ENCODE assay signal across 9 mouse cellular contexts in the genomic region with DNA sequence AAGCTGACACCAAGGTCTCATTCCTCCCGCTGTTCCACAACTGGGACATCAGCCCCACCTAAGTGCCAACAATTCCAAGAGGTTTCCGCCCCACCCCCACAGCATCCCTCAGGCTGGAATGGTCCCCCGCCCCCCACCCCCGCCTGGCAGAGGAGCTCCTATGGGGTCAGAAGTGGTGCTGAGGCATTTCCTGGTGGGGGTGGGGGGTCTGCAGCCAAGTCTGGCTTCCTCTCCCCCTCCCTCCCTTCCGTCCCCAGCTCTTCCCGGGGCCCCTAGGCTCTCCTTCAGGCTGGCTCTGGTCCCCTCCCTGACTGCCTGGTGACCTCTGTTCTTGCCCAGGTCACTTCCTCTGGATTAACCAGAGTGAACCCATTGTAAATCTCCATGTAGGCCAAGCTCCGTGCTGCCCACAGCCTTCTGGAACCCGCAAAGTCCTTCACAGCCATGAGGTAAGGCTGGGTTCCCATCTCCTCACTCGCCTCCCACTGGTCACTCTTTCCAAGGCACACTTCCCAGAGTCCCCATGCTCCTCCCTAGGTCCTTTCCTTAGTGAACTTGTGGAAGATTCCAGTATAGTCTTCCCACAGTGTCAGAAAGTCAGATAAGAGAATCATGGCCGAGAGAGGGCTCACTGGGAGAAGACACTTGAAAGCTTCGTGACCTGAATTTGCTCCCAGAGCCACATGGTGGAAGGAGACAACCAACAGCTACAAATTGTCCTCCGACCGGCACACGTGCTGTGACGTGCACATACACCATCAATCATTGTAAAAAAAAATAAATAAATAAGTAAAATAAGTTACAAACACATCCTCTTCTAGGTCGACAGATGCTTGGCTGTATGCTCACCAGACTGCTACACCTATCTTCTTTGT. TPM values are rescaled to one million over a fixed set of nuclear protein-coding genes. Genes with fewer than 3 reads are reported as not detected.
DNase-seq lines count a peak whose midpoint lies in the region; ATAC-seq and TF ChIP-seq lines count a peak whose summit lies in the region.
"Had no signal": no experiment of that assay in that cellular context is flagged by ENCODE, and none has a peak within 500 bp of the region (broad histone marks: within the 10 kb centered on the region; RNA-seq: fewer than 3 reads in every experiment).

No protein-coding gene starts in this region.

- no peaks in the 10 kb centered on the region for H3K27me3 ChIP-seq in neural tube, embryonic 15.5 days (replicated peaks)
- H3K27me3 ChIP-seq in heart, embryonic 14.5 days (ENCODE audit: control insufficient read depth, insufficient read depth, low read length): no peaks in the 10 kb centered on the region
- no peaks in the 10 kb centered on the region for H3K27me3 ChIP-seq in limb, embryonic 12.5 days
- H3K27me3 ChIP-seq in stomach, postnatal 0 days (ENCODE audit: control insufficient read depth, insufficient read depth, low read length): no peaks in the 10 kb centered on the region

- DNase-seq in neural tube, embryonic 10.5 days (ENCODE audit: extremely low spot score, low spot score): peak; percentile 47
- DNase-seq in stomach, postnatal 0 days (ENCODE audit: low spot score): no peak
- DNase-seq in thymus, postnatal 10 days (ENCODE audit: low spot score in 2 of 2): no peak
- DNase-seq in testis, postnatal 10 days (ENCODE audit: low spot score): no peak
- DNase-seq in layer of hippocampus, adult 8-10 months (ENCODE audit: low spot score in 2 of 2): no peak

- H3K4me2 ChIP-seq in neural tube, embryonic 15.5 days: no peak overlapping the region
- peak overlapping the region; percentile 12; the same call in 1 of the 2 replicates for H3K4me2 ChIP-seq in heart, embryonic 14.5 days (ENCODE audit: low read length)
- peak overlapping the region; percentile 38 for H3K4me2 ChIP-seq in limb, embryonic 12.5 days
- peak overlapping the region; percentile 8; the same call in 1 of the 2 replicates for H3K4me2 ChIP-seq in stomach, postnatal 0 days (replicated peaks; ENCODE audit: low read depth)

- H3K4me1 ChIP-seq in neural tube, embryonic 15.5 days: peaks cover 37% of the 10 kb centered on the region
- peaks cover 28 to 52% of the 10 kb centered on the region in 2 experiments for H3K4me1 ChIP-seq in heart, embryonic 14.5 days (ENCODE audit: control insufficient read depth in 2 of 2, insufficient read depth in 2 of 2, low read length in 2 of 2)
- peaks cover 27% of the 10 kb centered on the region for H3K4me1 ChIP-seq in limb, embryonic 12.5 days (replicated peaks)
- no peaks in the 10 kb centered on the region; the same call in 1 of the 2 replicates for H3K4me1 ChIP-seq in stomach, postnatal 0 days (replicated peaks; ENCODE audit: control insufficient read depth, insufficient read depth)

- no peak for ATAC-seq in neural tube, embryonic 15.5 days (ENCODE audit: low FRiP score)
- ATAC-seq in heart, embryonic 14.5 days (ENCODE audit: insufficient number of reproducible peaks, insufficient read depth, low FRiP score, low read depth): peak; percentile 51
- ATAC-seq in limb, embryonic 12.5 days (ENCODE audit: insufficient number of reproducible peaks, insufficient read depth, low FRiP score, low TSS enrichment, low read depth): no peak
- ATAC-seq in stomach, postnatal 0 days (ENCODE audit: low FRiP score, low TSS enrichment): no peak

- H3K27ac ChIP-seq in neural tube, embryonic 15.5 days (replicated peaks): no peak overlapping the region
- peak overlapping the region; percentile 55 to 75 for H3K27ac ChIP-seq in heart, embryonic 14.5 days (replicated peaks in 1 of 2; ENCODE audit: control insufficient read depth in 1 of 2, insufficient read depth in 1 of 2, low read depth in 2 of 2, low read length in 2 of 2)
- H3K27ac ChIP-seq in limb, embryonic 12.5 days: peak overlapping the region; percentile 74; the same call in 1 of the 2 replicates
- H3K27ac ChIP-seq in stomach, postnatal 0 days (replicated peaks): 0 out of 2 replicates have a peak overlapping the region, but pooled peaks have one; percentile 41

- TF ChIP-seq CTCF in stomach, postnatal 0 days (IDR thresholded peaks at IDR 0.05; ENCODE audit: low read depth): no peak

- no peaks in the 10 kb centered on the region for H3K9me3 ChIP-seq in neural tube, embryonic 15.5 days (replicated peaks)
- H3K9me3 ChIP-seq in heart, embryonic 14.5 days (ENCODE audit: control insufficient read depth, low read length): no peaks in the 10 kb centered on the region
- H3K9me3 ChIP-seq in limb, embryonic 12.5 days: no peaks in the 10 kb centered on the region
- no peaks in the 10 kb centered on the region for H3K9me3 ChIP-seq in stomach, postnatal 0 days (ENCODE audit: control insufficient read depth, low read length)

- WGBS in neural tube, embryonic 15.5 days: 41% methylated on average over 16 of the region's 16 CpGs
- WGBS in heart, embryonic 14.5 days: 30% methylated on average over 14 of the region's 16 CpGs
- 18% methylated on average over 16 of the region's 16 CpGs for WGBS in limb, embryonic 12.5 days
- 31% methylated on average over 15 of the region's 16 CpGs for WGBS in stomach, postnatal 0 days

- H3K36me3 ChIP-seq in neural tube, embryonic 15.5 days: peaks cover 2% of the 10 kb centered on the region
- H3K36me3 ChIP-seq in heart, embryonic 14.5 days (ENCODE audit: control insufficient read depth, insufficient read depth, low read length): peaks cover 3% of the 10 kb centered on the region
- peaks cover 3% of the 10 kb centered on the region; the same call in 1 of the 2 replicates for H3K36me3 ChIP-seq in limb, embryonic 12.5 days
- no peaks in the 10 kb centered on the region for H3K36me3 ChIP-seq in stomach, postnatal 0 days (ENCODE audit: control insufficient read depth, insufficient read depth, low read length)

- no peak overlapping the region for H3K4me3 ChIP-seq in neural tube, embryonic 15.5 days (replicated peaks)
- no peak overlapping the region for H3K4me3 ChIP-seq in heart, embryonic 14.5 days (ENCODE audit: control insufficient read depth in 1 of 2, insufficient read depth in 1 of 2, low read depth in 1 of 2, low read length in 2 of 2)
- no peak overlapping the region for H3K4me3 ChIP-seq in limb, embryonic 12.5 days (replicated peaks)
- H3K4me3 ChIP-seq in stomach, postnatal 0 days (ENCODE audit: low read depth, low read length): no peak overlapping the region

- H3K9ac ChIP-seq in neural tube, embryonic 15.5 days (replicated peaks): no peak overlapping the region
- H3K9ac ChIP-seq in heart, embryonic 14.5 days (ENCODE audit: low read length): no peak overlapping the region
- 0 out of 2 replicates have a peak overlapping the region, but pooled peaks have one; percentile 19 for H3K9ac ChIP-seq in limb, embryonic 12.5 days (replicated peaks)
- H3K9ac ChIP-seq in stomach, postnatal 0 days (ENCODE audit: low read length): no peak overlapping the region

- no peak for TF ChIP-seq EP300 in stomach, postnatal 0 days (optimal IDR thresholded peaks at IDR 0.05)

RNA-seq across cellular contexts. Expression of gene Gtpbp3, which starts 11.2 kb away (rescaled TPM):
- polyA plus RNA-seq in neural tube, embryonic 15.5 days (2015; fragmentation: Nextera tagmentation; extraction: Ambion mirVana): 15.4 and 17.1 TPM in 2 replicates
- polyA plus RNA-seq in heart, embryonic 14.5 days (2014; fragmentation: Nextera tagmentation; extraction: Ambion mirVana): 3.3 and 4.4 TPM in 2 replicates
- 22.1 and 23.2 TPM in 2 replicates for polyA plus RNA-seq in limb, embryonic 12.5 days (2016; fragmentation: Nextera tagmentation; extraction: Ambion mirVana)
- polyA plus RNA-seq in stomach, postnatal 0 days (2015; fragmentation: Nextera tagmentation; extraction: Ambion mirVana): 7.2 and 8.2 TPM in 2 replicates
- total RNA-seq in layer of hippocampus, adult 8-10 months (2022): 10 to 100 TPM; 28.8 to 42.3 (median 32.5) TPM

RNA-seq across cellular contexts. Expression of gene Plvap, which starts 12.5 kb away (rescaled TPM):
- 9.5 and 21.1 TPM in 2 replicates for polyA plus RNA-seq in neural tube, embryonic 15.5 days (2015; fragmentation: Nextera tagmentation; extraction: Ambion mirVana)
- 109 and 121 TPM in 2 replicates for polyA plus RNA-seq in heart, embryonic 14.5 days (2014; fragmentation: Nextera tagmentation; extraction: Ambion mirVana)
- 59.2 and 62.5 TPM in 2 replicates for polyA plus RNA-seq in limb, embryonic 12.5 days (2016; fragmentation: Nextera tagmentation; extraction: Ambion mirVana)
- polyA plus RNA-seq in stomach, postnatal 0 days (2015; fragmentation: Nextera tagmentation; extraction: Ambion mirVana): 56.3 and 60.9 TPM in 2 replicates
- 1 to 10 TPM; 6.2 to 9.6 (median 7.4) TPM for total RNA-seq in layer of hippocampus, adult 8-10 months (2022)

RNA-seq across cellular contexts. Expression of gene Ano8, which starts 13.3 kb away (rescaled TPM):
- 5.7 and 6.8 TPM in 2 replicates for polyA plus RNA-seq in neural tube, embryonic 15.5 days (2015; fragmentation: Nextera tagmentation; extraction: Ambion mirVana)
- 1.5 and 1.8 TPM in 2 replicates for polyA plus RNA-seq in heart, embryonic 14.5 days (2014; fragmentation: Nextera tagmentation; extraction: Ambion mirVana)
- 6.8 and 6.9 TPM in 2 replicates for polyA plus RNA-seq in limb, embryonic 12.5 days (2016; fragmentation: Nextera tagmentation; extraction: Ambion mirVana)
- 0.68 and 1.1 TPM in 2 replicates for polyA plus RNA-seq in stomach, postnatal 0 days (2015; fragmentation: Nextera tagmentation; extraction: Ambion mirVana)
- total RNA-seq in layer of hippocampus, adult 8-10 months (2022): 10 to 100 TPM; 48.4 to 55.9 (median 51.6) TPM

RNA-seq across cellular contexts. Expression of gene Ccdc194, which starts 26.5 kb away (rescaled TPM):
- 0.13 TPM in 2 replicates for polyA plus RNA-seq in neural tube, embryonic 15.5 days (2015; fragmentation: Nextera tagmentation; extraction: Ambion mirVana)
- 0.35 and 0.89 TPM in 2 replicates for polyA plus RNA-seq in heart, embryonic 14.5 days (2014; fragmentation: Nextera tagmentation; extraction: Ambion mirVana)
- polyA plus RNA-seq in limb, embryonic 12.5 days (2016; fragmentation: Nextera tagmentation; extraction: Ambion mirVana): 0.25 and 0.49 TPM in 2 replicates
- 0.29 and 0.46 TPM in 2 replicates for polyA plus RNA-seq in stomach, postnatal 0 days (2015; fragmentation: Nextera tagmentation; extraction: Ambion mirVana)
- total RNA-seq in layer of hippocampus, adult 8-10 months (2022): not detected
- total RNA-seq: megakaryocyte-erythroid progenitor cell, adult 5-6 weeks had no signal

RNA-seq across cellular contexts. Expression of gene Dda1, which starts 30.1 kb away (rescaled TPM):
- 223 and 252 TPM in 2 replicates for polyA plus RNA-seq in neural tube, embryonic 15.5 days (2015; fragmentation: Nextera tagmentation; extraction: Ambion mirVana)
- polyA plus RNA-seq in heart, embryonic 14.5 days (2014; fragmentation: Nextera tagmentation; extraction: Ambion mirVana): 76.7 and 79.1 TPM in 2 replicates
- 99.8 and 106 TPM in 2 replicates for polyA plus RNA-seq in limb, embryonic 12.5 days (2016; fragmentation: Nextera tagmentation; extraction: Ambion mirVana)
- 72.5 and 74.5 TPM in 2 replicates for polyA plus RNA-seq in stomach, postnatal 0 days (2015; fragmentation: Nextera tagmentation; extraction: Ambion mirVana)
- total RNA-seq in layer of hippocampus, adult 8-10 months (2022): 10 to 100 TPM; 74.9 to 82.2 (median 79.0) TPM
